Mouse (Mus musculus) adrenal gland (tissue): ENCODE measurements around the gene Ttll7.

Experiments used
- intact Hi-C: fragments of 180-260 bp; cut with DNase I; formaldehyde crosslinking; loops from one replicate; pipeline ENCODE4 v1.15.1; 2025

Ttll7 gene

DNA sequence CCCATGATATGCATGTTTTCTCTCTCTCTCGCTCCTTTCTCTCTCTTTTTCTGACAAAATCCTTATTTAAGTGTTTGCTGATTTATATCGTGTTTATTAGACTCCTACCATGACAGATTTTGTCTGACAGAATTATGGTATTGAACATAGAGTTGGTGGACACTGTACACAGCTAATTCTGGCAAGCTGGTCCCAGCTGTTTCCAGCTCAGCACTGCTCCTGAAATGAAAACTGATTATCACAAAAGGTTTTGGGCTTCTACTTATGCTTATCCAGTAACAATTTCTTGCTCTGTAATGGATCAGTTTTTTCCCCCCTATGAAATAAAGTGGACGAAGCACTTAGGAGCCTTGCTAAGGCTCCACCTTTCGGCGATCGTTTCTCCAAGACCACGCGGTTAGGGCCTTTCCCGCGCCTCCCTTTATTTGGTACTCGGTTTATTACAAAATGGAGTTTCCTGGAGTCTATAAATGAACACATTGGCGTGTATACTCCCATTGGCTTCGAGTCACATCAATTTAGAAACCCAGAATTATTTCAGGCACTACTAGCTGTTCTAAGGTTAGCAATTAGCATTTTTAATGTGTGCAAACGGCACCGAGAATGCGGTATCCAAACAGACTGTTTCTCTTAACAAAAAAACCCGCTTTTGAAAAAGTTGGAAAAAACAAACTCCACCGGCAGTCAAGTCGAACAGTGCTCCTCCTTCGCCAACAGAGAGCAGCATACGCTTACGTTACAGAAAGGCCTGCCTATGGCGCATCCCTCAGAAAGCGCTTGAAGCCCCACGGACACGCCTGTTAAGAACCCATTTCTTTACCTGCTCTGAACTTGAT, 141.9 kb downstream of the Ttll7 start:
- intact Hi-C loops, result no loop called here

DNA sequence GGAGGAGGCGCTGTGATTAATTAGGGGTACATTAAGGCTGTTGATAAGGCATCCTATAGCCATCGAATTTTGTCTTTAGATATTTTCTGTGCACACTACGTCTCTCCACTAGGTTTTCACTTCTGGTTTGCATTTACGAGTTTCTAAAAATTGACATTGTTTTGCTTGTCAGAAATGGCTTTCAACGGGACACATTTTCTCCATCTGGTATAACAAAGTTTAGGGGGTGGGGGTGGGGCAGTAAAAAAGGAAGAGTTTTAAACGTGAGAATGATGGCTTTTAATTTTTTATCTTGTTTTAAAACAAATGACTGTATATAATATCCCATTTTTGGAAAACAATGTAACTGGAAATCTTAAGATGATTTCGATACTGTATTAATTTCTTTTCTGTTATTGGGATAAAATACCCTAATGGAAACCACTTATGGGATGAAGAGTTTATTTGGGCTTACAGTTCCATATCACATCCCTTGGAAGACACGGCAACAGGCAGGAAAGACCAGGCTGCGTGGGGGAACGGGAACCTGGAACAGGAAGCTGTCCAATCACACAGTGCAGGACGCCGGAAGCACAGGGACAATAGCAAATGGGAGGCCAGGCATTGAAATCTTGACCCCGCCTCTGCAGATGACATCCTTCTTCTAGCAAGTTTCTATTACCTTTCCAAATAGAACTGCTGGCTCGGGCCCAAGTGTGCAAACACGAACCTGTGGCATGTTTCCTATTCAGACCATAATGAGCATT, 142.7 kb downstream of the Ttll7 start:
- intact Hi-C loops, result no loop called here

DNA sequence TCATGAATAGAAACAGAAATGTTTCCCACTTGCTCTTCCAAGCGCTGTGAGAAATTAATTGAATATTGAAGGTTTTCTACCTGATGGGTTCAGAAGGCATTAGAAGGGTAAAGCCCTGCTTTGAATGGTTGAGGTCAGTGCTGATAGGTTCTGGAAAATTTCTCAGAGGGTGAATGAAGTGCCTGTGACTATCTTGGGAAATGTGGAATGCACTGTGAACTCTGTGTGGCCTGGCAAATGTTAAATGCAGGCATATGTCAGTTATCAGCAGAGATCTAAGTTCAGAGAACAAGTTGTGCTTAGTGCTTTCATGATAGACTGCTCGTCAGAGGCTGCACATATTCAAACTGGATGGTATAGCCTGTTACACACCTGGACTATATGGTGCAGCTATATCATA, 147.0 kb downstream of the Ttll7 start:
- intact Hi-C loops, result no loop called here

DNA sequence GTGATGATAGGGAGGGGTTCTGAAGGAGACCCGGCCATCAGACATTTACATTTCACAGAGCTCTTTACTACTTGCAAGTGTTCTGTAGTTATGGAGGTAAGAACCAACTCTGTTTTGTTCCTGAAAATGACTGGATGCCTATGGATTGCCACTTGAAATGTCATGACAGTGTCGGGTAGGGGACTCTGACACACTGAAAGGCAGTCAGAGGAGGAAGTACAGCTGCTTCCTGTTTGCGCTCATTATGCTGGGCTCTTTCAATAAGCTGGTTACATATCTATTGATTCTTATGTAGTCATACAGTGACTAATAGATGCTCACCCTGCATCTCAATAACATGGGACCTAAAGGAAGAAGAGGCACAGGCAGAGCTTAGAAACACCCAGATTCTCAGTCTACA, 148.8 kb downstream of the Ttll7 start:
- intact Hi-C loops, result no loop called here

DNA sequence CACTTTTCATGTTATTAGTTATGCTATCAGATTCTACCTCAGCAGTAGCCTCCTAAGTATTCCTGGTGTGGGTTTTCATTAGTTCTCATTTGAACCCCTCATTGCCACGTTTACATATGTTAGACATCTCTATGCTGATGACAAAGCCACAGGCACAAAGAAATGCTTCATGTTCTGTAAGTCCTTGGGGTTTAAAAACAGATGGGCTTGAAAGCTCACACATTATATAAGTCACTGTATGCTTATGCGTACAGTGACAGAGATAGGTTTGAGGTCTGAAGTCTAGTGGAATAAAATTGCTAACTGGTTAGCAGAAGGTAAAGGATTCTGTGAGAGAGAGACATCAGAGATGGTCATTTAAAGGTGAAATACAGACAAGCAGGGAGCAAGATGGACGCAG, 149.4 kb downstream of the Ttll7 start:
- intact Hi-C loops, result no loop called here

DNA sequence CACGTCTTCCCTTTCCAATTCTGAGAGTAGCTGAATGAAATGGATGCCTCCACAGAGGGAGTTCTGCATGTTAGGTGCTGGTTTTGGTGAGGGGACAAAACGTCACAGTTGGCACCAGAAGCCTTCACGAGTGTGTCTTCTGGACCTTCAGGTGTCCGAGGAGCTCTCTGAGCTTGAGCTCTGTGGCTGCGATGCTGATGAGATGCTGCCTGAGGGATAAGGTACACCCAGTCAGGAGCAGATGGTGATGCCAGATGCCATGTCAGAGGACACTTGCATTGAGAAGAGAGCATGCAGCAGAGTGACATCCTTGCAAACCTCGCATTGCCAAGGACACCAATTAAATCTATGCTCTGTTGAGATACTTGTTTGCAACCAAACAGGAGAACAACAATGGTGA, 164.3 kb downstream of the Ttll7 start:
- intact Hi-C loops, result no loop called here

DNA sequence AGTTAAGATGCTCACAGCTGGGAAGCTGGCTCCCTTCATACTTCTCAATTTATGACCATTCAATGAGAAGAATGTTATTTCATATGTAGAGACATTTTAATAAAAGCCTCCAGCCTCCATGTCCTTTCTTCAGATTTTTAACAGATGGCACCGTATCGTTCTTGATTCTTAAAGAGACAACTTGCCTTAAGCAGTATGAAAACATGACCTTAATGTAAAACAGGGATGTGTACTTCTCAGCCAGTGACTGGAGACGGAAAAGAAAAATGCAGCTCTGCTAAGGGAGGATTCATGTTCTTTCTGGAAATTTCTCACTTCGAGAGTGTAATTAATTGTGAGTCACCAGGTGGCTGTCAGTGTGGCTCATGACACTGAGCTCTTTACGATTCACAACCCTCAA, 167.3 kb downstream of the Ttll7 start:
- intact Hi-C loops, result no loop called here

DNA sequence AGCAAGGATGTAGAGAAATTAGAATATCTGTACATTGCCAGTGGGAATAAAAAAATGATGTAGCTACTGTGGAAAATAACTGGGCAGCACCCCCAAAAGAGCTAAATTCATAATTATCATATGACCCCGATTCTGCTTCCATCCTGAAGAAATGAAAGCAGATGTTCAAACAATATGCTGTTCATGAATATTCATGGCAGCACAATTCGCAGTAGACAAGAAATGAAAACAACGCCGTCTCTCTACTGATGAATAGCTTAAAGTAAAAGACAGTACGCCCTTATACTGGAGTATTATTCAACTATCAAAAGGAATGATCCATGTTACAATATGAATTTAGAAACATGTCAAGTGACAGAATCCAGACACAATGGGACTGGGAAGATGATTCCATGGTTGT, 174.1 kb downstream of the Ttll7 start:
- intact Hi-C loops, result no loop called here

DNA sequence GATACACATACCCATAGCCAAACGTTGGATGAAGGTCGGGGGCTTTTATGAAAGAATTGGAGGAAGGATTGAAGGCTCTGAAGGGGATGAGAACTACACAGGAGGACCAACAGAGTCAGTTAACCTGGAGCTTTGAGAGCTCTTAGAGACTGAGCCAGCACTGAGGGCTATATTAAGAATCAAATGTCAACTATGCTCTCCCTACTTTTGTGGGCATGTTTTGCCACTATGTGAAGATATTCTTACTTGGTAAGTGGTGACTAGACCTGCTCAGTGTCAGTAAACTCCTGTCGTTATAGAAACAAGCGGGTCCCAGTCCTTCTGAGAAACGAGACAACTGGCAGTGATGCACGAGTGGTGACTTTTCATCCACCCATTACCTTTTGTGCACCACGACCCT, 176.2 kb downstream of the Ttll7 start:
- intact Hi-C loops, result no loop called here

DNA sequence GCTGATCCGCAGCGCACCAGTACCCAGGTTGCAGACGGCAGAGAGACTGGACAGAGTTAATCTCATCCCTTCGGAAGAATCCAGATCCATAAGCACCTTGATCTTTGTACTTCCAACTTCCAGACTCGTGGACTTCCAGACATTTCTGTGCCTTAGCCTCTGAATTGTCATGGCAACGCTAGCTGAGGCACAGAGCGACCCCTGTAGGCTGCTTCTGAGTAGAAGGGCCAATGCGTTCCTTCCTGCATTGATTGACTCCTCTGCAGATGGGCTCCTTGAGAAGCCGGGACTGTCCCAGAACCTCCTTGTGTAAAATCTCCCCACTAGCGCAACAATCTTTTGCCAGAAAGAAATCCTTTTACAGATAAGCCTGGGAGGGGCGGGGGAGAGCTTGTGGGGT, 177.6 kb downstream of the Ttll7 start:
- intact Hi-C loops, result no loop called here

DNA sequence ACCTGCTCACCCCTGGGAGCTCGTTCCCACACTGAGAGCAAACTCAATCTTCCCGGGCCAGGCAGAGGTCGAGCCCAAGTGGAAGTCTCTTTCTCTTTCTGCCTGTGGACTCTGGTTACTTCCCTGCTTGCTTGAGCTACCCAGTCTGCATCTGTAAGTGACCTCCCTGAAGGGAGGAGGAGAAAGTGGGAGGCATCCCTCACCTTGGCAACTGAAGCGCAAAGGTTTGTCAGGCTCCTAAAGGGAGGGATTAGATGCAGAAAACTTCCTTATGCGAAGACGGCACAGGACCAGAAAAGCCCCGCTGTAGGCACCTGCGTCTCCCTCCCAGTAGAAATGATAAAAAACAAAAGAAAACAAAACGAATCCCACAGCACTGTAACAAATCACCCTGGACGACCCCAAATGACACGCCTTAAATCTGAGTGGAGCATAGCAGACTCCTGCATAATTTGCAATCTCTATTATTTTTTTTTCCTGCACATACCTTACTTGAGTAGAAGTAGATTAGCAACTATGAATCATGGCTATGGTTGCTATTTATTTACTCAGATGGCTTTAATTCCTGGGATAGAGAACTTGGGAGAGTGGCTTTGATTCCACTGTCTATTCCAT, 178.2 kb downstream of the Ttll7 start:
- intact Hi-C loops, result no loop called here
